Mouse (Mus musculus): ENCODE data around the gene Cdc27. TPM values are rescaled to one million over a fixed set of nuclear protein-coding genes. Genes with fewer than 3 reads are reported as not detected.

The Cdc27 gene
- total RNA-seq, 1 experiment from 2014 or later, result 67.9 TPM

Other genes starting within 250 kb of the Cdc27 start
- gene Kansl1, start 81.8 kb downstream of the Cdc27 start, total RNA-seq (2017), result 45.5 and 49.5 TPM in 2 replicates
- 2.2 and 3.9 TPM in 2 replicates for gene Myl4, start within 50 bp of the Cdc27 start, total RNA-seq (2017)
- gene Itgb3, start 57.4 kb upstream of the Cdc27 start, total RNA-seq (2017), result 6.5 and 9.6 TPM in 2 replicates
- 0.06 TPM in 1 of 2 replicates, not detected in the other for gene Gm11639, start 135.1 kb upstream of the Cdc27 start, total RNA-seq (2017)